Mouse (Mus musculus) embryonic facial prominence, embryonic 10.5 days (tissue): ENCODE measurements around the gene Wdfy4. TPM values are rescaled to one million over a fixed set of nuclear protein-coding genes. Genes with fewer than 3 reads are reported as not detected.

Experiments used
- DNase-seq: peaks from one replicate; pipeline ENCODE4 v3.0.0-alpha.2; 2017; ENCODE audit warnings: low spot score
- H3K27ac ChIP-seq: fragments of 300-500 bp; sonication (generic); replicated peaks from 2 replicates; pipeline ENCODE4 v1.5.1; 2016; ENCODE audit warnings: mild to moderate bottlenecking
- H3K27me3 ChIP-seq: fragments of 300-500 bp; sonication (generic); replicated peaks from 2 replicates; pipeline ENCODE4 v1.6.1; 2016; ENCODE audit warnings: low read depth, mild to moderate bottlenecking; ENCODE audit not compliant: poor library complexity, severe bottlenecking
- H3K36me3 ChIP-seq: fragments of 300-500 bp; sonication (generic); replicated peaks from 2 replicates; pipeline ENCODE4 v1.6.1; 2016; ENCODE audit warnings: mild to moderate bottlenecking, moderate library complexity
- H3K4me1 ChIP-seq: fragments of 300-500 bp; sonication (generic); 2 replicates; pipeline ENCODE4 v1.6.1; 2016
- H3K4me3 ChIP-seq: fragments of 300-500 bp; sonication (generic); 2 replicates; pipeline ENCODE4 v1.5.1; 2016; ENCODE audit warnings: mild to moderate bottlenecking, moderate library complexity
- H3K9me3 ChIP-seq: fragments of 300-500 bp; sonication (generic); 2 replicates; pipeline ENCODE4 v1.6.1; 2016; ENCODE audit warnings: mild to moderate bottlenecking
- WGBS: fragments of 180-500 bp; shearing (Covaris S2); methylation state at CpG from one replicate; pipeline ENCODE4 v1.1.7; 2016; 5-methylcytosine and 5-hydroxymethylcytosine counted together
- polyA plus RNA-seq: library from polyadenylated mRNA; unstranded; fragments of >200 nt; fragmentation: Nextera tagmentation; extraction: Ambion mirVana; gene quantifications from 2 replicates; pipeline ENCODE4 v1.2.1, GENCODE M21; 2016

Wdfy4 gene
- polyA plus RNA-seq, 1 experiment from 2014 or later: 0.17 TPM

- Histone ChIP-seq H3K4me1 (no peaks in the 10 kb centered on the region), H3K36me3 (no peaks in the 10 kb centered on the region), H3K9me3 (no peaks in the 10 kb centered on the region), H3K27ac (no peak overlapping the region), H3K4me3 (no peak overlapping the region), H3K27me3 (no peaks in the 10 kb centered on the region)
- WGBS: 85% methylated on average over 5 of the region's 5 CpGs
- no peak for DNase-seq
These were observed 246.1 kb downstream of the Wdfy4 start for GRCm38 (mm10) chr14:32939217-32939616.

GRCm38 (mm10) chr14:32934064-32934463 is 251.2 kb downstream of the Wdfy4 start:
- Histone ChIP-seq H3K9me3 (no peaks in the 10 kb centered on the region), H3K36me3 (no peaks in the 10 kb centered on the region), H3K27me3 (no peaks in the 10 kb centered on the region), H3K4me3 (no peak overlapping the region), H3K4me1 (no peaks in the 10 kb centered on the region), H3K27ac (no peak overlapping the region)
- WGBS: 87% methylated on average over 6 of the region's 6 CpGs
- no peak for DNase-seq

- no peaks in the 10 kb centered on the region for H3K9me3 ChIP-seq
- no peaks in the 10 kb centered on the region for H3K36me3 ChIP-seq
- no peak overlapping the region for H3K27ac ChIP-seq
- 87% methylated on average over 8 of the region's 8 CpGs for WGBS
- no peaks in the 10 kb centered on the region for H3K27me3 ChIP-seq
- DNase-seq: no peak
- H3K4me3 ChIP-seq: no peak overlapping the region
- no peaks in the 10 kb centered on the region for H3K4me1 ChIP-seq
These were observed 253.1 kb downstream of the Wdfy4 start for GRCm38 (mm10) chr14:32932220-32932619.

- DNase-seq: no peak
- no peaks in the 10 kb centered on the region for H3K27me3 ChIP-seq
- H3K9me3 ChIP-seq: no peaks in the 10 kb centered on the region
- H3K36me3 ChIP-seq: no peaks in the 10 kb centered on the region
- H3K4me1 ChIP-seq: no peaks in the 10 kb centered on the region
- no peak overlapping the region for H3K27ac ChIP-seq
- WGBS: 90% methylated on average over 10 of the region's 10 CpGs
- H3K4me3 ChIP-seq: no peak overlapping the region
These were observed 253.6 kb downstream of the Wdfy4 start for GRCm38 (mm10) chr14:32931709-32932108.

GRCm38 (mm10) chr14:32923871-32924270 is 261.4 kb downstream of the Wdfy4 start:
- Histone ChIP-seq H3K36me3 (no peaks in the 10 kb centered on the region), H3K27ac (no peak overlapping the region), H3K4me1 (peaks cover 13% of the 10 kb centered on the region), H3K27me3 (no peaks in the 10 kb centered on the region), H3K9me3 (no peaks in the 10 kb centered on the region), H3K4me3 (no peak overlapping the region)
- no peak for DNase-seq
- WGBS: 85% methylated on average over 9 of the region's 9 CpGs

- 95% methylated on average over 1 of the region's 1 CpGs for WGBS
- no peaks in the 10 kb centered on the region for H3K36me3 ChIP-seq
These were observed 267.4 kb downstream of the Wdfy4 start for GRCm38 (mm10) chr14:32917919-32918318.

GRCm38 (mm10) chr14:32915360-32915759 is 269.9 kb downstream of the Wdfy4 start:
- WGBS: 70% methylated on average over 2 of the region's 2 CpGs
- H3K4me1 ChIP-seq: no peaks in the 10 kb centered on the region
- no peaks in the 10 kb centered on the region for H3K36me3 ChIP-seq
- no peaks in the 10 kb centered on the region for H3K9me3 ChIP-seq
- H3K27me3 ChIP-seq: no peaks in the 10 kb centered on the region
- H3K27ac ChIP-seq: no peak overlapping the region
- no peak overlapping the region for H3K4me3 ChIP-seq
- no peak for DNase-seq

More at GRCm38 (mm10) chr14:32917919-32918318, 267.4 kb downstream of the Wdfy4 start:
- Histone ChIP-seq H3K27me3 (no peaks in the 10 kb centered on the region), H3K27ac (no peak overlapping the region), H3K9me3 (no peaks in the 10 kb centered on the region), H3K4me1 (0 out of 2 replicates have a peak, but pooled peaks cover under 1% of the 10 kb centered on the region), H3K4me3 (no peak overlapping the region)
- no peak for DNase-seq

GRCm38 (mm10) chr14:32911187-32911586 is 274.1 kb downstream of the Wdfy4 start:
- no peaks in the 10 kb centered on the region for H3K9me3 ChIP-seq
- no peaks in the 10 kb centered on the region for H3K36me3 ChIP-seq
- DNase-seq: no peak
- no peak overlapping the region for H3K27ac ChIP-seq
- no peaks in the 10 kb centered on the region for H3K27me3 ChIP-seq
- WGBS: 93% methylated on average over 4 of the region's 4 CpGs
- H3K4me3 ChIP-seq: no peak overlapping the region
- H3K4me1 ChIP-seq: no peaks in the 10 kb centered on the region

Other genes with a start within 250 kb of the Wdfy4 start
- gene Lrrc18, start 194.1 kb downstream of the Wdfy4 start, polyA plus RNA-seq: 0.54 and 0.62 TPM in 2 replicates
- 3.8 and 4.9 TPM in 2 replicates for gene Arhgap22, start 28.5 kb upstream of the Wdfy4 start, polyA plus RNA-seq